Mouse (Mus musculus): ENCODE data around the gene Vmn1r211.
"Not testable (repeated sequence)": the region's sequence is repeated elsewhere in the genome, so short reads cannot be mapped to it uniquely, and the experiment has no call there.

DNA sequence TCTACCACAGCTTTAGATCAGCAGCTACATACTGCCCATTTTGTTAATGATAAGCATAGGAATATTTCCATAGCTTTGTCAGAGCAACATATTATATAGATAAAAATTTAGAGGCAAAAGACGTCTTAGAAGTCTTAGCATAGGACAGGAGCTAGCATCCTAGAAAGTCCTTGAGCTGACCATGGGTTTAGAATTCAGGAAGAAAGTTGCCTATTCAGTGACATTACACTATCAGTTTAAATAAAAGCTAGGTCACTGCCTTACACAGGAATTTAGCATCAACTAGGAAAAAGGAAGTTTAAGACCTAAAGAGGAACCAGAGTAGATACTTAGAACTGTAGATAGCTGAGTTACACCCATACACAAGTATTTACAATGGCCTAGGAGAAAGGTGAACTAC lies 35.8 kb downstream of the Vmn1r211 start:
- TF ChIP-seq POLR2A (IDR thresholded peaks at IDR 0.05; ENCODE audit: insufficient read depth, low read length); CTCF (IDR thresholded peaks at IDR 0.05; ENCODE audit: low read depth, low read length); EP300 (IDR thresholded peaks at IDR 0.05; ENCODE audit: insufficient read depth, low read depth, low read length): not testable (repeated sequence)

All from ES-Bruce4 (cell line).